Mouse (Mus musculus) kidney, adult 11 months (tissue): Measurements from ENCODE around the gene Tmem109.

Experiments used
- DNase-seq: peaks from one replicate; pipeline ENCODE4 v3.0.0; 2022

Tmem109 gene

GRCm38 (mm10) chr19:10881426-10882154, at the start of gene Tmem109:
Gene Tmem109, minus strand, starts transcription at chr19:10882001.
- DNase-seq = peak; percentile 93

GRCm38 (mm10) chr19:10930641-10931040, 48.8 kb upstream of the Tmem109 start:
- DNase-seq = no peak

- DNase-seq = no peak
Measured at GRCm38 (mm10) chr19:10926666-10927065, 44.9 kb upstream of the Tmem109 start.

GRCm38 (mm10) chr19:10926123-10926621, 44.4 kb upstream of the Tmem109 start:
- peak; percentile 41 for DNase-seq

- no peak for DNase-seq
Measured at GRCm38 (mm10) chr19:10924220-10924619, 42.4 kb upstream of the Tmem109 start.

GRCm38 (mm10) chr19:10921058-10921457, 39.3 kb upstream of the Tmem109 start:
- DNase-seq = no peak

GRCm38 (mm10) chr19:10920532-10920931, 38.7 kb upstream of the Tmem109 start, which contains the start of gene Zp1:
Gene Zp1, minus strand, starts transcription at chr19:10920632.
- DNase-seq = no peak

GRCm38 (mm10) chr19:10918321-10918991, 36.7 kb upstream of the Tmem109 start:
- no peak for DNase-seq

- DNase-seq = no peak
Measured at GRCm38 (mm10) chr19:10916506-10916905, 34.7 kb upstream of the Tmem109 start.

- DNase-seq = no peak
Measured at GRCm38 (mm10) chr19:10914870-10915269, 33.1 kb upstream of the Tmem109 start.

GRCm38 (mm10) chr19:10914291-10914690, 32.5 kb upstream of the Tmem109 start:
- no peak for DNase-seq

GRCm38 (mm10) chr19:10909087-10909721, 27.4 kb upstream of the Tmem109 start:
- DNase-seq = no peak

- peak; percentile 59 for DNase-seq
Measured at GRCm38 (mm10) chr19:10907891-10908290, 26.1 kb upstream of the Tmem109 start.

GRCm38 (mm10) chr19:10905728-10906000, 23.9 kb upstream of the Tmem109 start:
- no peak for DNase-seq

- peak; percentile 85 for DNase-seq
Measured at GRCm38 (mm10) chr19:10904927-10905727, 23.3 kb upstream of the Tmem109 start.

- no peak for DNase-seq
Measured at GRCm38 (mm10) chr19:10904512-10904911, 22.7 kb upstream of the Tmem109 start.

GRCm38 (mm10) chr19:10901046-10901445, 19.2 kb upstream of the Tmem109 start:
- DNase-seq = no peak

- no peak for DNase-seq
Measured at GRCm38 (mm10) chr19:10900315-10900714, 18.5 kb upstream of the Tmem109 start.

- DNase-seq = no peak
Measured at GRCm38 (mm10) chr19:10897491-10897890, 15.7 kb upstream of the Tmem109 start.

- DNase-seq = no peak
Measured at GRCm38 (mm10) chr19:10896849-10897248, 15.0 kb upstream of the Tmem109 start.

- DNase-seq = no peak
Measured at GRCm38 (mm10) chr19:10895708-10896107, 13.9 kb upstream of the Tmem109 start.

GRCm38 (mm10) chr19:10895016-10895528, 13.3 kb upstream of the Tmem109 start, which contains the start of gene Prpf19:
Gene Prpf19, plus strand, starts transcription at chr19:10895231.
- DNase-seq = peak; percentile 98

- no peak for DNase-seq
Measured at GRCm38 (mm10) chr19:10892201-10892600, 10.4 kb upstream of the Tmem109 start.
